Mouse (Mus musculus) frontal cortex, postnatal 25 days (tissue): Measurements from ENCODE around the gene Bsx.

Experiments used
- DNase-seq, 2 experiments: peaks; one replicate each; pipeline ENCODE4 v3.0.0; 2022; ENCODE audit warnings: low spot score in 2 of 2

Bsx gene

GRCm38 (mm10) chr9:40889389-40889788 is 15.5 kb downstream of the Bsx start:
- DNase-seq = no peak

GRCm38 (mm10) chr9:40892456-40892855 is 18.5 kb downstream of the Bsx start:
- no peak for DNase-seq

DNA sequence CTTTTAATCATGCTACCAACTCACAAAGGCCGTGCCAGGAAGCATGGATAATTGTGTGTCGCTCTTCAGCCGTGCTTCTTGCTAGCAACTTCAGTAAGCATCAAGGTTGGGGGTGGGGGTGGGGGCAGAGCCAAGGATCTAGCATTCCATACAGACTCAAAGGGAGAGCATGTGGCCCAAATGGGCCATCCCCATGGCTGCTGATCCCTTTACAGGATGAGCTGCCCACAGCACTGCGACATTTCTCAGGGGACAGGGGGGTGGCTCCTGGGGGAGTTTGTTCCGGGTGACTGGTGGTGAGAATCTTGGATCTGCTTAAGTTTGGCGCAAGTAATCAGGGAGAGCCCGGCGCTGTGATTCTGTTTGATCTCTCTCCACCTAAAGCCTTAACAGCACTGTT is 33.5 kb downstream of the Bsx start:
- DNase-seq = no peak

DNA sequence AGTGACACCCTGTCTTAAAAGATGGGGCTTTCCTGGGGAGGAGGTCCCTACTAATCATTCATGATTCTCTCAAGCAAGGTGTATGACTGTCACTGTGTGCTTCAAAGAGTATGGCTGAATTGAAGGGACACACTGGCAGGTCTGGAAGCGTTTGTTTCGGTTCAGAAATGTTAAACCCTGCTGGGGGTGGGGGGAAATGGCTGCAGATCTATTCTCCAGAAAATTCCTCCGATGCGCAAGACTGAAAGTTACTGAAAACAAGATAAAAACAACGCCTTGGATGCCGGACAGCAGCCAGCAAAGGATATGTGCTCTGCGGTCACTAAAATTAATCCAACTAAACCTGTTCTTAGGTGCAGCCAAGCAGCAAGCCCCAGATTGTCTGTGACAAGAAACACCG is 34.5 kb downstream of the Bsx start:
- DNase-seq = no peak

GRCm38 (mm10) chr9:40908915-40909314 is 35.0 kb downstream of the Bsx start:
- DNase-seq = no peak

- DNase-seq = no peak
Observed at GRCm38 (mm10) chr9:40917871-40918613, 44.1 kb downstream of the Bsx start.

- no peak for DNase-seq
Observed at GRCm38 (mm10) chr9:40927351-40927980, 53.5 kb downstream of the Bsx start.
